Mouse (Mus musculus) intestine, postnatal 0 days (tissue): ENCODE results near the gene Lrrc18. TPM values are rescaled to one million over a fixed set of nuclear protein-coding genes. Genes with fewer than 3 reads are reported as not detected.

Experiments used
- ATAC-seq: fragments of 200-750 bp; cut with Nextera tagmentation; 2 replicates; pipeline ENCODE4 v1.8.0; 2017; ENCODE audit warnings: mild to moderate bottlenecking, moderate TSS enrichment, moderate library complexity
- H3K27ac ChIP-seq: fragments of 300-500 bp; sonication (generic); 2 replicates; pipeline ENCODE4 v1.5.1; 2014; ENCODE audit warnings: mild to moderate bottlenecking, low read depth, low read length, moderate library complexity
- H3K27me3 ChIP-seq: fragments of 300-500 bp; sonication (generic); replicated peaks from 2 replicates; pipeline ENCODE4 v1.6.1; 2014; ENCODE audit warnings: low read length, mixed read lengths; ENCODE audit not compliant: control insufficient read depth, insufficient read depth
- H3K36me3 ChIP-seq: fragments of 300-500 bp; sonication (generic); 2 replicates; pipeline ENCODE4 v1.6.1; 2014; ENCODE audit warnings: mild to moderate bottlenecking, moderate library complexity; ENCODE audit not compliant: control insufficient read depth, insufficient read depth
- H3K4me1 ChIP-seq: fragments of 300-500 bp; sonication (generic); replicated peaks from 2 replicates; pipeline ENCODE4 v1.6.1; 2014; ENCODE audit warnings: antibody characterized with exemption, low read length, mixed read lengths; ENCODE audit not compliant: control insufficient read depth, insufficient read depth
- H3K4me2 ChIP-seq: fragments of 300-500 bp; sonication (generic); replicated peaks from 2 replicates; pipeline ENCODE4 v1.6.1; 2014; ENCODE audit warnings: low read depth, mild to moderate bottlenecking, moderate library complexity
- H3K4me3 ChIP-seq: fragments of 300-500 bp; sonication (generic); 2 replicates; pipeline ENCODE4 v1.5.1; 2014; ENCODE audit warnings: low read depth, low read length
- H3K9ac ChIP-seq: fragments of 300-500 bp; sonication (generic); 2 replicates; pipeline ENCODE4 v1.6.1; 2014; ENCODE audit warnings: mild to moderate bottlenecking, low read depth, low read length
- H3K9me3 ChIP-seq: fragments of 300-500 bp; sonication (generic); 2 replicates; pipeline ENCODE4 v1.6.1; 2016; ENCODE audit warnings: mixed run types; ENCODE audit not compliant: control insufficient read depth
- CTCF ChIP-seq: sonication (generic); IDR thresholded peaks from 2 replicates; pipeline ENCODE4 v1.5.1; 2016; ENCODE audit warnings: low read depth, mild to moderate bottlenecking, control low read depth, antibody characterized with exemption, moderate library complexity
- WGBS: fragments of 180-500 bp; shearing (Covaris S2); extraction: QIAGEN DNeasy Blood & Tissue Kit; methylation state at CpG from one replicate; pipeline ENCODE4 v1.1.7; 2014; 5-methylcytosine and 5-hydroxymethylcytosine counted together
- polyA plus RNA-seq: library from polyadenylated mRNA; unstranded; fragments of >200 nt; fragmentation: Nextera tagmentation; extraction: Ambion mirVana; gene quantifications from 2 replicates; pipeline ENCODE4 v1.2.1, GENCODE M21; 2015

Gene Lrrc18
- 0.14 TPM in 1 of 2 replicates, not detected in the other for polyA plus RNA-seq

- WGBS = 98% methylated on average over 2 of the region's 2 CpGs
- Histone ChIP-seq H3K4me2 (no peak within 1 kb of the TSS), H3K9ac (no peak within 1 kb of the TSS), H3K27ac (no peak within 1 kb of the TSS), H3K4me1 (no peaks in the 10 kb centered on the region), H3K9me3 (no peaks in the 10 kb centered on the region), H3K27me3 (no peaks in the 10 kb centered on the region), H3K36me3 (no peaks in the 10 kb centered on the region), H3K4me3 (no peak within 1 kb of the TSS)
- ATAC-seq = no peak
- TF ChIP-seq CTCF = no peak
Observed at GRCm38 (mm10) chr14:32991082-32991481, at the start of gene Lrrc18. Gene Lrrc18 (plus strand): TSS chr14:32991382.

- ATAC-seq = no peak
- Histone ChIP-seq H3K9me3 (no peaks in the 10 kb centered on the region), H3K27ac (no peak overlapping the region), H3K36me3 (no peaks in the 10 kb centered on the region; the same call in 1 of the 2 replicates), H3K4me2 (no peak overlapping the region), H3K4me1 (no peaks in the 10 kb centered on the region), H3K27me3 (no peaks in the 10 kb centered on the region), H3K4me3 (no peak overlapping the region), H3K9ac (no peak overlapping the region)
- WGBS = 89% methylated on average over 2 of the region's 2 CpGs
- TF ChIP-seq CTCF = no peak
Observed at GRCm38 (mm10) chr14:32947512-32947911, 43.7 kb upstream of the Lrrc18 start.

GRCm38 (mm10) chr14:32950312-32951301, 40.6 kb upstream of the Lrrc18 start:
- Histone ChIP-seq H3K4me3 (no peak overlapping the region), H3K27ac (no peak overlapping the region), H3K4me2 (no peak overlapping the region), H3K27me3 (no peaks in the 10 kb centered on the region), H3K36me3 (no peaks in the 10 kb centered on the region), H3K4me1 (no peaks in the 10 kb centered on the region), H3K9ac (no peak overlapping the region), H3K9me3 (no peaks in the 10 kb centered on the region)
- 0 out of 2 replicates have a peak, but pooled peaks have one; percentile 41 for ATAC-seq
- no peak for TF ChIP-seq CTCF
- 55% methylated on average over 20 of the region's 20 CpGs for WGBS

GRCm38 (mm10) chr14:32956486-32956885, 34.7 kb upstream of the Lrrc18 start:
- TF ChIP-seq CTCF = no peak
- H3K36me3 ChIP-seq = no peaks in the 10 kb centered on the region
- no peaks in the 10 kb centered on the region for H3K4me1 ChIP-seq
- H3K4me3 ChIP-seq = no peak overlapping the region
- no peak overlapping the region; the same call in 1 of the 2 replicates for H3K4me2 ChIP-seq
- no peaks in the 10 kb centered on the region for H3K9me3 ChIP-seq
- no peak overlapping the region for H3K27ac ChIP-seq
- H3K27me3 ChIP-seq = no peaks in the 10 kb centered on the region
- WGBS = 61% methylated on average over 8 of the region's 8 CpGs
- no peak for ATAC-seq
- H3K9ac ChIP-seq = no peak overlapping the region

- no peak for ATAC-seq
- H3K9ac ChIP-seq = no peak overlapping the region
- no peak overlapping the region for H3K4me3 ChIP-seq
- no peak for TF ChIP-seq CTCF
- H3K9me3 ChIP-seq = no peaks in the 10 kb centered on the region
- H3K4me1 ChIP-seq = no peaks in the 10 kb centered on the region
- 36% methylated on average over 8 of the region's 8 CpGs for WGBS
- H3K4me2 ChIP-seq = no peak overlapping the region
- no peaks in the 10 kb centered on the region for H3K27me3 ChIP-seq
- no peaks in the 10 kb centered on the region for H3K36me3 ChIP-seq
- H3K27ac ChIP-seq = no peak overlapping the region
Observed at GRCm38 (mm10) chr14:32958671-32959070, 32.5 kb upstream of the Lrrc18 start.

GRCm38 (mm10) chr14:32960481-32960880, 30.7 kb upstream of the Lrrc18 start:
- no peak overlapping the region for H3K9ac ChIP-seq
- no peak overlapping the region for H3K4me3 ChIP-seq
- no peaks in the 10 kb centered on the region for H3K27me3 ChIP-seq
- peak; percentile 90 for TF ChIP-seq CTCF
- no peaks in the 10 kb centered on the region for H3K9me3 ChIP-seq
- no peak overlapping the region for H3K27ac ChIP-seq
- 43% methylated on average over 5 of the region's 5 CpGs for WGBS
- H3K4me2 ChIP-seq = no peak overlapping the region
- H3K4me1 ChIP-seq = no peaks in the 10 kb centered on the region
- H3K36me3 ChIP-seq = no peaks in the 10 kb centered on the region
- no peak for ATAC-seq
